Mouse (Mus musculus): Measurements from ENCODE around the gene Nxn.

DNA sequence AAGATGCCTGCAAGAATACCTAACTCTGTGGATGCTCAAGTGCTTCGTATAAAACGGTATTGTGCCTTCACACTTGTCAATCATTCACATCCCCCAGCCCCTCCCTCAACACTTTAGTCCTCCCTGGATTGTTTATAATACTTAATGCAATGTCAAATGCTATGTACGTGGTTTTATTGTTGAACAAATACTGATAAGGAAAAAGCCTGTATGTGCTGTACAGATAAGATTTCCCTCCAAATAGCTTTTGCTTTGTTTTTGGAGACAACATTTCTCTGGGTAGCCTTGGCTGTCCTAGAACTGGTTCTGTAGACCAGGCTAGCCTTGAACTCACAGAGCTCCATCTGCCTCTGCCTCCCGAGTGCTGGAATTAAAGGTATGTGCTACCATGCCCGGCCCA is 59.1 kb downstream of the Nxn start:
- TF ChIP-seq POLR2A (IDR thresholded peaks at IDR 0.05; ENCODE audit: control insufficient read depth, extremely low read depth, insufficient read depth, low read length, poor library complexity) (no peak), CTCF (IDR thresholded peaks at IDR 0.05; ENCODE audit: borderline replicate concordance, control insufficient read depth, extremely low read depth, insufficient read depth, low read length, poor library complexity) (no peak)

All from thymus, adult 2 months (tissue).